Mouse (Mus musculus) heart, postnatal 10 days (tissue): ENCODE data around the gene 4933428M09Rik. TPM values are rescaled to one million over a fixed set of nuclear protein-coding genes. Genes with fewer than 3 reads are reported as not detected.
A peak's percentile ranks its signal among the peaks of the same experiment; 100 is the strongest.
"Not testable (repeated sequence)": the region's sequence is repeated elsewhere in the genome, so short reads cannot be mapped to it uniquely, and the experiment has no call there.

Experiments used
- DNase-seq, 2 experiments: peaks; one replicate each; pipeline ENCODE4 v3.0.0; 2021
- intact Hi-C: fragments of 180-260 bp; cut with DNase I; formaldehyde crosslinking; loops from one replicate; pipeline ENCODE4 v1.15.1; 2025
- total RNA-seq, 2 experiments: library from RNA; stranded (reverse); gene quantifications; 2 replicates each; pipeline ENCODE4 v1.2.3; 2021

4933428M09Rik gene
- not detected for total RNA-seq

- no peak for DNase-seq
- intact Hi-C loops: no loop called here
These were observed at the start of gene 4933428M09Rik for GRCm38 (mm10) chrX:139178928-139179327. Gene 4933428M09Rik (plus strand): TSS chrX:139179228.

- DNase-seq: peak; percentile 16 to 18
These were observed 45.0 kb upstream of the 4933428M09Rik start for GRCm38 (mm10) chrX:139134031-139134430.

DNA sequence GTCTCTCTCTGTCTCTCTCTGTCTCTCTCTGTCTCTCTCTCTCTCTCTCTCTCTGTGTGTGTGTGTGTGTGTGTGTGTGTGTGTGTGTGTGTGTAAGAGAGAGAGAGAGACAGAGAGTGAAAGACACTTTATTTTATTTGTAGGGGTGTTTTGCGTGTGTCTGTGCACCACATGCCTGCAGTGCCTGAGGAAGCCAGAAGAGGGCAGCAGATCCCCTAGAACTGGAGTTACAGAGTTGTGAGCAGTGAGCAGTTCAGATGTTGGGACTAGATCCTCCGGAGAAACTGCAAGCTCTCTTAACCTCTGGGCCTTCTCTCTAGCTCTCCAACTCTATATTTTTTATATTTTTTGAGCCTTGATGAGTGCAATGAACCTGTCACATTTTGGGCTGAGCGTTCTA, 12.5 kb downstream of the 4933428M09Rik start:
- intact Hi-C loops, DNase-seq: not testable (repeated sequence)

More at GRCm38 (mm10) chrX:139134031-139134430, 45.0 kb upstream of the 4933428M09Rik start:
- intact Hi-C loops: no loop called here

- intact Hi-C loops: no loop called here
These were observed 15.7 kb downstream of the 4933428M09Rik start for GRCm38 (mm10) chrX:139194572-139195279.

GRCm38 (mm10) chrX:139209191-139209828, 30.3 kb downstream of the 4933428M09Rik start:
- DNase-seq, intact Hi-C loops: not testable (repeated sequence)

More at GRCm38 (mm10) chrX:139194572-139195279, 15.7 kb downstream of the 4933428M09Rik start:
- DNase-seq: no peak

DNA sequence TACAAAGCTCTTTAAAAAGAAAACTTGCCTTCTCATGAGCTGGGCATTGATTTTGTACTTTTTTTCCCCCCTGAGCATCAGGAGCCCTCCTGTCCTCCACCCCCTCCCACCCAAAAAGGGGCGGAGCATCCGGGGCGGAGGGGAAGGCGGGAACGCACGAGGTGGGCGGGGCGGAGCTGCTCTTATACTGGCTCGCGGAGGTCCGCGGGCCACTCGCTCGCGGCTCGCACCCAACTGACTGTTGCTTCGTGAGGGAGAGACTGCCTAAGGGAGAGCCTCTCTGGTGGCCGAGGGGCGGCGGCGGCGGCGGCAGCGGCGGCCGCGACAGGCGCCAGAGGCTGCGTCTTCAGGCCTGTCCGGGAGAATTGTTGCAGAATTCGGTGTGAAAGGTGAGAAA, 30.8 kb downstream of the 4933428M09Rik start, which contains the start of gene Mum1l1:
Gene Mum1l1 (plus strand): TSS at position 214 of the 397 bp plus-strand sequence.
- intact Hi-C loops: loop anchor here (10.0 kb wide), 1 partner anchor 185 kb away; no protein-coding TSS in a partner anchor
- peak; percentile 69 to 76 for DNase-seq

DNA sequence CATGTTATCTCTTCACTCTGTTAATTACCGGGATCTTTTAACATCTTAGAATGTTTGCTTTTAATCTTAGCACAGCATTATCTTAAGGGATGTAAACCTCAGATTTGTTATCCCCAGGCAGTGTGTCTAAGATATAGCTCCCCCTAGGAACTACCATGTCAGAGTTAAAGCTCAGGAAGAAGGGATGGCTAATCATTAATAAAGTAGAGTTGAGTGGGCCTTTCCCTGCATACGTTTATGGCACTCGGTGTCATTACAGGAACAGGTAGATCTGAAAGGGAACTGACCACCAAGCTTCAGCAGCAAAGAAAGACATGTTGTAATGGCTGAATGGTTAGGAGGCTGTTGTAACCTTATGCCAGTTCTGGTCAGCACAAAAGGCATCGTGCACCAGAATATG, 35.7 kb downstream of the 4933428M09Rik start:
- intact Hi-C loops: loop anchor here (5.0 to 10.0 kb wide), 2 partner anchors 153 to 190 kb away; no protein-coding TSS in a partner anchor
- DNase-seq: no peak

GRCm38 (mm10) chrX:139216409-139216808, 37.4 kb downstream of the 4933428M09Rik start:
- intact Hi-C loops: loop anchor here (5.0 to 10.0 kb wide), 2 partner anchors 151 to 192 kb away; no protein-coding TSS in a partner anchor
- no peak for DNase-seq

DNA sequence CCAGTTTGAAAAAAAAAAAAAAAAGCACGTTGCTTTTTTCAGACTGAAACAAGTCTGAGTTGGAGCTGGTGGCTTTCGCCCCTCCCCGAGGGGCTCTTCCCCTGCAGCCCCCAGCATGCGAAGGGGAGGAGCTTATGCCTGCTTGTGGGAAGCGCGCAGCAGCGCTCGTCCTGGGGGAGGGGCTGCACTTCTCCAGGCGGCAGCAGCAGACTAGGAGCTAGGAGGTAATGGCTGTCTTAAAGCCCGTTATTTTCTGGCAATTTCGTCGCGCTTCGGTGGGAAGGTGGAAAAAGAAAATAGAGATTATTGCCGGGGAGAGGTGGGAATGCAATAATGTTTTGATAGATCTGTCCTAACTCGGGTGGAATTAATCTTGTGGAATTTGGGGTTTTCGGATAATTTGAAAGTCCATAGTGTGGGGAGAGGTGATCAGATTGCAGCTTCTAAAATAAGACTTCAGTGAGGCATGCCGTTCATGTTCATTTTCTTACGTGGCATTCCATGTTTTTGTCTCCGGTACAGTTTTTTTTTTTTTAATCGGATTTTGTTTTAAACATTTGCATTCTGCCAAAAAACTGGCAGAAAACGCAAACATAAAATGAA, 38.1 kb downstream of the 4933428M09Rik start:
- DNase-seq: peak; percentile 63 to 64
- intact Hi-C loops: loop anchor here (5.0 to 10.0 kb wide), 2 partner anchors 150 to 192 kb away; no protein-coding TSS in a partner anchor

DNA sequence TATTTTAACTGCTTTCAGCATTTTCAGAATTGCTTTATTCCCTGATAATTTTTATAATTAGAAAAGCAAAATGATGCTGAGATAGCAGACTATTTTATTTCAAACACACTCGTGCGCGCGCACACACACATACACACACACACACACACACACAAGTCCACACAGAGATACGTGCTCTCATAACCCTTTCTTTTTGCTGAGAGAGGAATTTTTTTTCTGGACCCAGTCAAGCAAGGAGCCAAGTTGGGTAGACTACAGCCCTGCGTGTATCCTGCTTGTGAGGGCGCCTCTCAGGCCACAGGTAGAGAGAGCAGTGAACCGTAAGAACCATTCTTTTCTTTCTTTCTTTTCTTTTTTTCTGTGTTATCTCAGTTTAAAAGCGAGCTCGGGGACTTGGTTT, 38.7 kb downstream of the 4933428M09Rik start:
- DNase-seq: peak in 1 of 2 experiments; percentile 11
- intact Hi-C loops: loop anchor here (5.0 to 10.0 kb wide), 2 partner anchors 150 to 193 kb away; no protein-coding TSS in a partner anchor

DNA sequence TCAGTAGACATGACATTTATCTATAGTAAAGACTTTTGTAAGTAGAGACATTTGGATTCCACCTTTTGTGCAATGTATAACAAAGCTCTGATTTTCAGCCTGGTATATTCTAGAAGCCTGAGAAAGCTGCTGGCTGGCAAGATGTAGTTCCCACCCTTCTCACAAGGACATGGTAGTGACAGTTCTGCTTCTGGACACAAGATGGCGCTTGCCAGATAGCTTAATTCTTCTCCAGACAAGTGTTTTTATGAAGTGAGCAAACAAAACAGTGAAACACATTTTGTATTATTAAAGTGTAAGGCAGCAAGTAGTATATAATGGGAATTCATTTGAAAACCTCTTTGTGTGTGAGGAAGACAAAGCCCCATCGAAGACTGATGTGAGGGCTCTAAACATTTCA, 40.0 kb downstream of the 4933428M09Rik start:
- intact Hi-C loops: loop anchor here (5.0 to 10.0 kb wide), 2 partner anchors 148 to 194 kb away; no protein-coding TSS in a partner anchor
- peak; percentile 54 to 61 for DNase-seq

- no peak for DNase-seq
- intact Hi-C loops: no loop called here
These were observed 41.8 kb downstream of the 4933428M09Rik start for GRCm38 (mm10) chrX:139220830-139221229.

GRCm38 (mm10) chrX:139221893-139222292, 42.9 kb downstream of the 4933428M09Rik start:
- DNase-seq: no peak
- intact Hi-C loops: no loop called here

Other genes starting within 250 kb of the 4933428M09Rik start
- gene Serpina7, start 94.0 kb upstream of the 4933428M09Rik start, total RNA-seq: not detected
- gene 4930513O06Rik, start 93.0 kb upstream of the 4933428M09Rik start, total RNA-seq: not detected
- 1 to 10 TPM; 3.9 to 7.6 TPM for gene Mum1l1, start 30.8 kb downstream of the 4933428M09Rik start, total RNA-seq
- not detected for gene Trap1a, start 154.5 kb downstream of the 4933428M09Rik start, total RNA-seq